Mouse (Mus musculus) spleen, postnatal 4 days (tissue): Measurements from ENCODE around the gene BC030500.

Experiments used
- DNase-seq, 2 experiments: peaks; one replicate each; pipeline ENCODE4 v3.0.0; 2022; ENCODE audit warnings: low spot score in 2 of 2

Gene BC030500

DNA sequence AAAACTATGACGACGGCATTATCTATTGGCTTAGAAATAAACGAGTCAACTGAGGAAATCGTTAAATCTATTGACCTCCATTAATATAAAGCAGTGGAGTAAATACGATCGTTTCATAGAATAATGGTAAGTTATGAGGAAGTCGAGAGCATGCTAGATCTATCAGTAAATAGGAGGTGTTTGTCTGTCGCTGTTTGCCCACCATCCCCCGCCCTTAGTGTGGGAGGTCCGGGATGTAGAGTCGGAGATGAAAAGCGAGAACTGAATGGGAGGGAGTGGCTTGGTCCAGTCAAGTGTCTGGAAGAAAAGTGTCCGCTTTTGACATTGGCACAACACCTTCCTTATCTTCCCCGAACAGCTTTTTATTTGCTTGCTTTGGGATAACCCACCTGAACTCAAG, at the start of gene BC030500:
Gene BC030500 (plus strand): TSS at position 79 of the 400 bp plus-strand sequence.
- DNase-seq, result no peak

DNA sequence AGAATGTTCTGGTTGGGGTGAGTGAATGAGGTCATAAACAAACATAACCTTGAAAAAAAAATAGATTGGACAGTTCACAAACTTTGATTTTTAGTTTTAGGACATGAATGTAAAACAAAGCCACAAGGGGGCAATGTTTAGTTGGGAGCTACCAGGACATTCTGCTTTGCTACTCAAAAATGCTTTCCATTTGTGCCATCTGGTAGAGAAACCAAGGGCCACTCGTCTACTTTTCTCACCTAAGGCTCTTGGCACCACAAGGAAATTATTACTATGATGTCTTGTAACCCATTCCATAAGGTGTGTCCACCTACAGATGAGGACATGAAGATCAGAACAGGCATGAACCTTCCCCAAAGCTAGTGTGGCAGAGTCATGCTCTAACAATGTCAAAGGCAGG, 25.1 kb upstream of the BC030500 start:
- DNase-seq, result no peak

DNA sequence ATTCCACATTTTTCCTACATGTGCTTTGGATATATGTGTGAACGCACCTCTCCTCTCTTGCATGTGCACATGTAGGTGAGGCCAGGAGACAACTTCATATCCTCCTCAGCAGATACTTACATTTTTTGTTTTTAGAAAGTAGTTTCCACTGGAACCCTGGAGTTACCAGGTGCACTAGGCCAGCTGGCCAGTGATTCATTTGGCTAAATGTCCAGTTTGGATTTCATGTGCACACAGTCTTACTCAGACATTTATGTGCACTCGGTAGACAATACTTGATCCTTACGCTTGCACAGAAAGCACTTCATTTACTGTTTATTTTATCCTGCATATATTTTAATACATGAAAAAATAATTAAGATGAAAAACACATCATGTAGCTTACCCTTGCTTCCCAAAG, 21.0 kb upstream of the BC030500 start:
- DNase-seq, result no peak

DNA sequence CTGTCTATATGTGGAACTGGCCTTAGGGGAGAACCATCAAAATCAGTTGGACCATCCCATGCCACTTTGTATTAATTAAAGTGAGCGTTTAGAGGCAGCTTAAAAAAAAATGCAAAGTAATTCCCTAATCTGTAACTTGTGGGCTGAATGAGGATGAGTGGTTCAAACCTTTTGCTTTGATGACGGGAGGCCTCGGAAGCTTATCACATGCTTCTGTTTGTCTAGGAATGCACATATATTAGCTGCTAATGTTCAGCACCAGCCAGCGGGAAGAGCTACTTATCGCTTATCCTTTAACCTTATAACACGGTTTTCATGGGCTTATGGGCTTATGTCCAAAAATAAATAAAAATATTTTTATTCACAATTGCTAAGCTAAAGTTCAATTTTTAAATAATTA, 15.6 kb upstream of the BC030500 start:
- no peak for DNase-seq

- no peak for DNase-seq
Observed at GRCm38 (mm10) chr8:58904465-58904864, 7.1 kb upstream of the BC030500 start.

GRCm38 (mm10) chr8:58912196-58912839, 763 bp downstream of the BC030500 start, which contains the start of gene Galntl6:
Gene Galntl6 (minus strand): TSS chr8:58912640.
- no peak for DNase-seq

- DNase-seq, result no peak
Observed at GRCm38 (mm10) chr8:58912840-58913639, 1.5 kb downstream of the BC030500 start.

GRCm38 (mm10) chr8:58913640-58913968, 2.0 kb downstream of the BC030500 start:
- no peak for DNase-seq

GRCm38 (mm10) chr8:58915142-58915541, 3.6 kb downstream of the BC030500 start:
- no peak for DNase-seq

DNA sequence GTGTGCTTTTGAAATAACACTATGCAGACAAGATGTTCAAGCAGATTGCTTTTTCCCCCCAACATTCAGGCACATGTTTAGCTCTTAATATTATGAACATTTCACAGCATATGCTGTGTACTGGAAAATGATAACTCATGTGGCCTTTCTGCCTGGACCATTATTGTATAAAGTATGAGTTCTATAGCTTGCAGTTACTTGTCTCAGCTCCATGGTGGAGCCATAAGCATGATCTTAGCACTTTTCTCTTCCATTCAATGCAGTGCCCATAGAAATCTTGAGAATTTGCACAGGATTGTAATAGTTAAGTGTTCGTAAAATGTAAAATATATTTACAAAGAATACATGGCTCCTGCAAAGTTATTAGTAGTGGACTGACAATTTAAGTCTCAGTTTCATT, 19.5 kb downstream of the BC030500 start:
- DNase-seq, result no peak

- DNase-seq, result no peak
Observed at GRCm38 (mm10) chr8:58943773-58944172, 32.2 kb downstream of the BC030500 start.

DNA sequence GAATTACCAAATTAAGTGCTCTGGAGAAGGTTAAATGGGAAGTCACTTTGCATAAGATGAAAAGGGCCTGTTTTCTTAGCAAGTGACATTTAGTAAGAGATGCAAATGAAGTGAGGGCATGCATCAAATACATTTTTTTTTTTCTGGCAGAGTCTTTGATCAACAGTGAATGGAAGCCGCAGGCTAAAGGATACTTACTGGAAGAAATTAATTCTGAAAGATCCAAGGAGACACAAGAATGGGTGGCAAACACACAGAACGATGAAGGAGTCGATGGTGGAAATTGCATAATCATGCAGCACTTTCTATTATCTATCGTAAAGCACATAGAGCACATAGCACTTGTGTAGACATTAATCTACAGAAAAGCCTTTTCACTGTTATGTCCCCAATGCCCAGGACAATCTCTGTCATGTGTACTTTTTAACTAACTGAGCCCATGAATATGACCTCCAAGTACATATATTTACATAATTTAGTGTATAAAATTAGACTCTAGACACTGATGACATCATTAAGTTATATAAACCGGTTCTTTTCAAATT, 45.7 kb downstream of the BC030500 start:
- DNase-seq, result no peak
